Mouse (Mus musculus): ENCODE results near the gene Sptan1.

The Sptan1 gene

GRCm38 (mm10) chr2:29965250-29965843 lies at the start of gene Sptan1:
Gene Sptan1 (plus strand): TSS chr2:29965560.
- peak; percentile 57 for DNase-seq (ENCODE audit: low spot score)

GRCm38 (mm10) chr2:29917621-29918020 lies 47.7 kb upstream of the Sptan1 start:
- DNase-seq (ENCODE audit: low spot score): peak; percentile 55

DNA sequence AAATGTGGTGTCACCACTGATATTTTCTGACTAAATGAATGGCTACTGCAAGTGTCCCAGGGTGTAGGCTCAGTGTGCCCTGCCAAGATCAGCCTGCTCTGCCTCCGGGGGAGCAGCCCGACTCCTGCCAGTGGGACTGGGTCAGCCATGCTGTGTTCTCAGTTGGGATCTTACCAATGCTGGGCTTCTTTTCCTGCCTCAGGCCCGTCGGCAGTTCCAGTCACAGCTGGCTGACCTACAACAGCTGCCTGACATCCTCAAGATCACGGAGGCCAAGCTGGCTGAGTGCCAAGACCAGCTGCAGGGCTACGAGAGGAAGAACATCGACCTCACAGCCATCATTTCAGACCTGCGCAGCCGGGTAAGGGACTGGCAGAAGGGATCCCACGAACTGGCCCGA lies 43.3 kb upstream of the Sptan1 start:
- DNase-seq (ENCODE audit: low spot score): no peak

DNA sequence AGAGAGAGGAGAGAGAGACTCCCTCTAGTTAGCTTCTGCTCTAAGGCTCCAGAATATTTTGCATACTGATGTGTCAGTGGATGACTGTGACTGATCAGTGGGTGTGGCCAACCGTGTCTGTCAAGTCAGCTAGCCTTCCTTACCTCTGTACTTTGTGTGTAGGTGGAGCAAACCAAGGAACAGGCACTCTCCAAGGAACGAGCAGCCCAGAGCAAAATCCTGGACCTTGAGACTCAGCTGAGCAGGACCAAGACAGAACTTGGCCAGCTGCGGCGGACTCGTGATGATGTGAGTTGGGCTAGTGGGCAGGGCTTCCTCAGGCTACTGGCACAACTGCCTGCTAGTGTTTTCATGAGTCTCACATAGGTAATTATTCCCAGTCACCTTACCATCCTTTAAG lies 38.8 kb upstream of the Sptan1 start:
- no peak for DNase-seq (ENCODE audit: low spot score)

- no peak for DNase-seq (ENCODE audit: low spot score)
Observed at GRCm38 (mm10) chr2:29930506-29930905, 34.9 kb upstream of the Sptan1 start.

- no peak for DNase-seq (ENCODE audit: low spot score)
Observed at GRCm38 (mm10) chr2:29931194-29931593, 34.2 kb upstream of the Sptan1 start.

GRCm38 (mm10) chr2:29934906-29935599 lies 30.3 kb upstream of the Sptan1 start, which contains the start of gene Gle1:
Gene Gle1 (plus strand): TSS chr2:29935426.
- peak; percentile 90 for DNase-seq (ENCODE audit: low spot score)

DNA sequence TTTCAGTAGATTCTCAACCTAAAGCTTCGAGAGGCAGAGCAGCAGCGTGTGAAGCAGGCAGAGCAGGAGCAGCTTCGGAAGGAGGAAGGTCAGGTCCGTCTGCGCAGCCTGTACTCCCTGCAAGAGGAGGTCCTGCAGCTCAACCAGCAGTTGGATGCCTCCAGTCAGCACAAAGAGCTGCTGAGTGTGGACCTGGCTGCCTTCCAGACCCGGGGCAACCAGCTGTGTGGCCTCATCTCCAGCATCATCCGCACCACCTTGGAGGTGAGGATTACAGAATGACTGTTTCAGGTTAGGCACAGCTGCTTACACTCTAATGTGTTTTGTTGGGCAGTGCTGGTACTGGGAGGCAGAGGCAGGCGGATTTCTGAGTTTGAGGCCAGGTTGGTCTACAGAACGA lies 25.3 kb upstream of the Sptan1 start:
- no peak for DNase-seq (ENCODE audit: low spot score)

- DNase-seq (ENCODE audit: low spot score): no peak
Observed at GRCm38 (mm10) chr2:29940826-29941225, 24.5 kb upstream of the Sptan1 start.

- no peak for DNase-seq (ENCODE audit: low spot score)
Observed at GRCm38 (mm10) chr2:29944723-29945122, 20.6 kb upstream of the Sptan1 start.

GRCm38 (mm10) chr2:29948896-29949295 lies 16.5 kb upstream of the Sptan1 start:
- DNase-seq (ENCODE audit: low spot score): no peak

GRCm38 (mm10) chr2:29961246-29961645 lies 4.1 kb upstream of the Sptan1 start:
- no peak for DNase-seq (ENCODE audit: low spot score)

GRCm38 (mm10) chr2:29964354-29965249 lies 758 bp upstream of the Sptan1 start:
- DNase-seq (ENCODE audit: low spot score): no peak

DNA sequence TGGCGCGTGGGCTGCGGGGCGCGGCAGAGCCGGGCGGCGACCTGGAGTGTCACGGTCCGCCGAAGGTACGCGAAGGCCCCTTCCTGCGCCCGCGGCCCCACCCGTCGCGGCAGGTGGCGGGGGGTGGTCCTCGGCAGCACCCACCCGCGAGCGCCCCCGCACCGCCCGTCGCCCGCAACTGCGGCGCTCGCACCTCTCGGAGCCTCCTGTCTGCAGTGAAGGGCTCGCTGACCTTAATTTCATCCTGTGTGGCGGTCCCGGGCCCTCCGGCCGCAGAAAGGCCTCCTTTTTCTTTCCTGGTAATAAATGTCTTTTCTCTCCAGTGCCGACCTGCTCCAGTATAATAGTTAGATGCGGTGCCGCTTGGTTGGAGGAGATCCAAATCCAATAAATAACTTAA lies 546 bp downstream of the Sptan1 start:
- DNase-seq (ENCODE audit: low spot score): no peak

DNA sequence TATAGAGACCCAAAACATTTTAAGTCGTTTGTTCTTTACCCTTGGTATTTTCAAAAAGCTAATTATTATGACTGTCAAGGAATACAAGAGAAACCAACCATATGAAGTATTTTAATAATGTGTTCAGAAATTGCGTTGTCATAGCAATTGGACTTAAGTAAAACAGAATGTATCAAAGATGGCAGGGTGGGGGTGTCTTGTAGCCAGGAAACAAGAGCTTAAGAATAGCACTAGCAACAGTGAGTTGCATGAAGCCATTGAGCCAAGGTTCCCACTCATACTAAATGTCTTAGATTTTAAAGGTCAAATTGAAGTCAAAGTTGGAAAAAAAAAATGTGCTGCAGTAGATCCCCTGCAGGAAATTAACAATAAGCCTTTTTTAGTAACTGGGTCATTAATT lies 1.5 kb downstream of the Sptan1 start:
- DNase-seq (ENCODE audit: low spot score): no peak

DNA sequence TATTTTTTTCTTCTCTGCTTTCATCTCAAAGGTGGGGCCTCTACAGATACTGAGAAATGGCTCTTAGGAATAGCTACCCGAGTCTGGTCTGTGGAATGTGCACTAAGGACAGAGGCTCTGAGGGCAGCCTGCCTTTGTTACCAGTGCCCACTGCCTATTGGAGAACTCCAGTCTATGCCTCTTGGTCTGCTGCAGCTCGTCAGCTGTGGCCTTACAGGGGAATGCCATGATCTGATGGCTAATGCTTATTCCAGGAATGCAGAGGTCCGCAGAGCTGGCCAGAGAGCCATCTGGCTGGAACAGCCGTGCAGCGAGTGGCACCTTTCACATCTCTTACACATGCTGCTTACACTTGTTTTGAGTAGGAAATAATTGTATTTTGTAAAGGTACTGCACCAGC lies 2.4 kb downstream of the Sptan1 start:
- no peak for DNase-seq (ENCODE audit: low spot score)

- no peak for DNase-seq (ENCODE audit: low spot score)
Observed at GRCm38 (mm10) chr2:29968638-29969037, 3.3 kb downstream of the Sptan1 start.

DNA sequence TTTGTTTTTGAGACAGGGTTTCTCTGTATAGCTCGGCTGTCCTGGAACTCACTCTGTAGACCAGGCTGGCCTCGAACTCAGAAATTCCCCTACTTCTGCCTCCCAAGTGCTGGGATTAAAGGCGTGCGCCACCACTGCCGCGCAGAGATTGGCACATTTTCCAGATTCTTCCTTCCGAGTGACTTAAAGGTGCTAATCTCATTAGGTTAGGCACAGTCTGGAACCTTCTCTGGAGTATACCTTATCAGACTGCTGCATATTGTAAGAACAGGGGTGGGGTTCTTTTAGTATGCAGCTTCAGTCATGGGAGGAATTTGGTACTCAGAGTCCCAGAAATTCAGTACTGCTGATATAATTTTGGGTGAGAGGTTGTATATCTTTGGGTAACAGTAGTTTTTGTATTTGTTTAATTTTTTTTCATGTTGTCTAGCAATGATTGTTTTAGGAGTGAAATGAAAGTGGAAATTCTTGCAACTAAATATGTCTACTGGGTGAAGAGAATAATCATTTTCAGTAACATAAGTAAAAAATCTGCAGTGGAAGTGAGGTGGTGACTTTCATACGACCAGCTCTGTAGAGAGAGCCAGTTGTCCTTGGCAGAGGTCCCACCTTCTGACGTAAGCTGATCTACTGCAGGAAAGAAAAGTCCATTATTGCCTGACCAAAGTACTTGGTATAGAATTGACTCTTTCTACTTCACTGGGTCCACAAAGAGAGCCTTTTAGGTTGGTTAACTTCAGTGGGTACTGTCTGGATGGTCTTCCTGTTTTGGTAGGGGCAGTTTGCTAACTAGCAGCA lies 6.7 kb downstream of the Sptan1 start:
- DNase-seq (ENCODE audit: low spot score): peak; percentile 60

GRCm38 (mm10) chr2:29973525-29973924 lies 8.2 kb downstream of the Sptan1 start:
- DNase-seq (ENCODE audit: low spot score): no peak

GRCm38 (mm10) chr2:29977307-29977706 lies 11.9 kb downstream of the Sptan1 start:
- DNase-seq (ENCODE audit: low spot score): peak; percentile 44

GRCm38 (mm10) chr2:29980661-29981060 lies 15.3 kb downstream of the Sptan1 start:
- DNase-seq (ENCODE audit: low spot score): no peak

DNA sequence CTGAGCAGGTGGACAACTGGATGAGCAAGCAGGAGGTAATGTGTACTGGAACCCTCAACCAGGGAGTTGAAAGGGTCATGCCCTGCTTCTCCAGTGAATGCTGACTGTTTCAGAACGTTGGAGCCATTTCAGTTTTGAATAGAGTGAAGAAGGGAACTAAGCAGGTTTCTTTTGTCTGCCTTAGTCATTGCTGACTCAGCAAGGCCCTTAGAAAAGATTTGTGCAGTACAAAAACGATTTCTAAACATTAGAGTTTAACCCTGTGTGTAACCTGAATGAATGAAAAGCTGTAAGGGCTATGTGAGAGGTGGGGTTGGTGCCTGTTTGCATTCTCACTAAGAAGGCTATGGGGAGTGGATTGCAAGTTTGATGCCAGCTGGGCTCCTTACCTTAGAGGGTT lies 26.6 kb downstream of the Sptan1 start:
- no peak for DNase-seq (ENCODE audit: low spot score)
